In the genomic region with DNA sequence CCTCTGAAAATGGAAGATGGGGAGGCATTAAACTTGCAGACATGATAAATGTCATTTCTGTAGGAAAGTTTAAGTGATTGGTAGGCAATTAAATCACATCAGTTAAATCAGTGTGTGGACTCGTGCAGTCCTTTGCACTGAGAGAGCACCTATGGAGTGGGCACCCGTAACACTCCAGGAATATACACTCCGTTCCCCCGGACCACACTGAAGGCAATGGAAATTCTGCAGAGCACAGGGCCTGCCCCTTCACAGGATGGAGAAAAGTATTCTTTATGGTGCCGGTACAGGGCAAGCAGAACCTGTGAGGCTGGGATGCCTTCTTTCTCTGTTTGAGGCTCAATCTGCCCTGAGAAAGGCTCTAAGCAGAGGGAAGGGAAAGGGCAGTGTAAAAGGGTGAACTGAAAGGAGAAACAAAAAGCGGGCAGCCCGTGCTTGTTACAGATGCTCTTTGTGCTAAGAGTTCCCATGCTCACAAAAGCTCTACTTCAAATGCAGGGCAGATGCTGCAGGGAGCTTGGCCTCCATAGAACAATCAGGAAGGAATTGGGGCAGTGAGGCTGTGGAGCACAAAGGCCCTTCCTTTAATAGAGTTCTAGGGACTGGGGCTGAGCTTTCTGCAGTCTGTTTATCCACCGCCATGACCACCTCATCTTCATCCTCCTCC, we compare ENCODE assay signal across 12 mouse cellular contexts.
DNase-seq lines count a peak whose midpoint lies in the region; ATAC-seq and TF ChIP-seq lines count a peak whose summit lies in the region.
"Had no signal": no experiment of that assay in that cellular context is flagged by ENCODE, and none has a peak within 500 bp of the region (broad histone marks: within the 10 kb centered on the region; RNA-seq: fewer than 3 reads in every experiment).

No protein-coding gene starts in this region.

- WGBS in hindbrain, postnatal 0 days: 62% methylated on average over 8 of the region's 8 CpGs

- H3K27ac ChIP-seq in hindbrain, postnatal 0 days: peak overlapping the region; percentile 45; the same call in 1 of the 2 replicates
- H3K27ac ChIP-seq: intestine, embryonic 15.5 days had no signal

- H3K4me3 ChIP-seq in hindbrain, postnatal 0 days (ENCODE audit: low read length): no peak overlapping the region
- H3K4me3 ChIP-seq: intestine, embryonic 15.5 days had no signal

- DNase-seq in embryo, embryonic 10.5 days (ENCODE audit: low spot score): peak; percentile 6
- no peak for DNase-seq in embryo, embryonic 9.5 days (ENCODE audit: extremely low spot score)
- DNase-seq in right cerebral cortex, postnatal 36 days (ENCODE audit: low spot score in 2 of 2): peak; percentile 6 to 10
- DNase-seq in right cerebral cortex, postnatal 4 days: no peak
- DNase-seq in hindbrain, postnatal 0 days (ENCODE audit: low spot score): peak; percentile 35
- no peak for DNase-seq in kidney, postnatal 14 days
- no peak for DNase-seq in ovary, postnatal 10 days (ENCODE audit: low spot score)
- no peak for DNase-seq in gastrocnemius, adult 18-20 months (ENCODE audit: low spot score)
- DNase-seq: liver; thymus, postnatal 36 days had no signal

- H3K9me3 ChIP-seq in hindbrain, postnatal 0 days (ENCODE audit: low read length): no peaks in the 10 kb centered on the region
- H3K9me3 ChIP-seq: intestine, embryonic 15.5 days had no signal

- no peaks in the 10 kb centered on the region for H3K36me3 ChIP-seq in hindbrain, postnatal 0 days (ENCODE audit: insufficient read depth, low read length)
- H3K36me3 ChIP-seq: intestine, embryonic 15.5 days had no signal

- H3K27me3 ChIP-seq in hindbrain, postnatal 0 days (ENCODE audit: insufficient read depth, low read length): no peaks in the 10 kb centered on the region
- H3K27me3 ChIP-seq: intestine, embryonic 15.5 days had no signal

- no peak overlapping the region for H3K4me2 ChIP-seq in hindbrain, postnatal 0 days (ENCODE audit: low read depth, low read length)
- H3K4me2 ChIP-seq: intestine, embryonic 15.5 days had no signal

- H3K4me1 ChIP-seq in hindbrain, postnatal 0 days (ENCODE audit: insufficient read depth, low read length): no peaks in the 10 kb centered on the region
- H3K4me1 ChIP-seq: intestine, embryonic 15.5 days had no signal

- TF ChIP-seq CTCF in hindbrain, postnatal 0 days (IDR thresholded peaks at IDR 0.05; ENCODE audit: low read depth): no peak

- ATAC-seq in hindbrain, postnatal 0 days: peak; percentile 83
- ATAC-seq: intestine, embryonic 15.5 days; lung, postnatal 0 days had no signal

- H3K9ac ChIP-seq in hindbrain, postnatal 0 days (replicated peaks; ENCODE audit: low read length): no peak overlapping the region
- H3K9ac ChIP-seq: intestine, embryonic 15.5 days had no signal

Comparison
In these comparisons a context has a peak if more than half of its experiments do, and no peak if none do; other contexts are left out.
1. DNase-seq: peak in embryo, embryonic 10.5 days (single experiment), right cerebral cortex, postnatal 36 days (2 of 2) and hindbrain, postnatal 0 days (single experiment); none in embryo, embryonic 9.5 days (single experiment), right cerebral cortex, postnatal 4 days (single experiment), kidney, postnatal 14 days (single experiment), ovary, postnatal 10 days (single experiment) and gastrocnemius, adult 18-20 months (single experiment).